Mouse (Mus musculus): ENCODE data around the gene Meis1. TPM values are rescaled to one million over a fixed set of nuclear protein-coding genes. Genes with fewer than 3 reads are reported as not detected.

Gene Meis1
- total and polyA plus RNA-seq, 3 experiments = 0.19 to 3.6 (median 0.81) TPM

DNA sequence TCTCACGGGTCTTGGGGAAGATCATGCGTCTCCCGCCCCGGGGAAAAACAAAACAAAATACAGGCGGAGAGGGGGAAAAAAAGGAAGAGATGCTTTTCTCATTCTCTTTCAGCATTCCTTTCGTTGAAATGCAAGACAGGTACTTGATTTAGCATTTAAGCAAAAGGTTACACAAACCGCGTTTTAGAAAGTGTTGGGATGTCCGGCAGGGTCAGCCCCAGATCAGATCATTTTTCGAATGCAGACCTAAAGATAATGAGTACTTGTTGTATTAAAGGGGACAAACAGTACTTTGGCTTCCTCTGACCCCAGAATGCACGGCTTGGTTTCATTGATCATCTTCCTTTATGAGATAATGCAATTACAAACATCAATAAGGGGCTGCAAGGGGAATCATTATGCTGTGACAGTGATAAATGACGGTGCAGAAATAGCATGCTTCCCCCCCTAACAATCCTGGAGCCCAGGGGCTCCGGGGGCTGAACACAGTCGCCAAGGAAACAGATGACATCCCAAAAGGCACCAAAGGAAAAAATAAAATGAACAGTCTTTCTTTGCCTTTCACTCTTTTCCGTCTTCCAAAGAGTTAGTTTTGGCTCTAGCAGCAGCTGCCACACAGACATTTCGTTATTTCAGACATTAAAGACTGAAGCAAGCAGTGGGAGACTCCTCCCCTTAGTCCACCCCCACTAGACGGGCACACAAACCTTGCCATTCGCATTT is 144.3 kb downstream of the Meis1 start:
- Histone ChIP-seq H3K36me3 (replicated peaks in 1 of 2; ENCODE audit: control insufficient read depth in 1 of 2, insufficient read depth in 1 of 2, low read length in 1 of 2) (no peaks in the 10 kb centered on the region), H3K9ac (ENCODE audit: insufficient read depth, low read depth) (no peak overlapping the region), H3K79me2 (replicated peaks; ENCODE audit: control insufficient read depth, extremely low read depth, insufficient read depth, poor library complexity, severe bottlenecking) (no peaks in the 10 kb centered on the region), H3K4me3 (replicated peaks in 1 of 3; ENCODE audit: low read depth in 2 of 3, low read length in 2 of 3, poor library complexity in 1 of 3) (no peak overlapping the region), H3K9me3 (replicated peaks; ENCODE audit: low read length) (peaks cover 8% of the 10 kb centered on the region), H3K4me2 (ENCODE audit: insufficient read depth, low read depth, poor library complexity, severe bottlenecking) (no peak overlapping the region), H3K4me1 (ENCODE audit: control insufficient read depth in 1 of 2, insufficient read depth in 2 of 2) (no peaks in the 10 kb centered on the region), H3K27ac (ENCODE audit: insufficient read depth, low read depth) (no peak overlapping the region), H3K27me3 (replicated peaks) (no peaks in the 10 kb centered on the region)
- no peak for DNase-seq (ENCODE audit: extremely low read depth)
- TF ChIP-seq SIN3A (IDR thresholded peaks at IDR 0.05; ENCODE audit: low read length) = no peak
- no peak for TF ChIP-seq POLR2A (IDR thresholded peaks at IDR 0.05; ENCODE audit: low read depth, low read length)
- TF ChIP-seq NELFE (IDR thresholded peaks at IDR 0.05; ENCODE audit: low read depth, low read length) = no peak
- TF ChIP-seq UBTF (IDR thresholded peaks at IDR 0.05; ENCODE audit: low read depth, low read length) = no peak
- no peak for TF ChIP-seq SMC3 (IDR thresholded peaks at IDR 0.05; ENCODE audit: low read depth, low read length)
- TF ChIP-seq TCF12 (IDR thresholded peaks at IDR 0.05; ENCODE audit: low read depth, low read length) = no peak
- no peak for TF ChIP-seq USF2 (conservative IDR thresholded peaks at IDR 0.05; ENCODE audit: low read depth, low read length)
- TF ChIP-seq TBP (conservative IDR thresholded peaks at IDR 0.05; ENCODE audit: low read depth, low read length) = no peak
- no peak for TF ChIP-seq JUND (conservative IDR thresholded peaks at IDR 0.05; ENCODE audit: low read depth, low read length)
- no peak for TF ChIP-seq PAX5 (IDR thresholded peaks at IDR 0.05; ENCODE audit: low read length)
- in situ Hi-C loops (cut with MboI; ENCODE audit: low pct_ligation_motif_present, low pct_unique_long_range_greater_than_20kb, low sequenced_read_pairs) = no loop called here
- dilution Hi-C loops (cut with MboI; ENCODE audit: extremely low pct_ligation_motif_present, extremely low pct_unique_long_range_greater_than_20kb, low sequenced_read_pairs) = no loop called here

DNA sequence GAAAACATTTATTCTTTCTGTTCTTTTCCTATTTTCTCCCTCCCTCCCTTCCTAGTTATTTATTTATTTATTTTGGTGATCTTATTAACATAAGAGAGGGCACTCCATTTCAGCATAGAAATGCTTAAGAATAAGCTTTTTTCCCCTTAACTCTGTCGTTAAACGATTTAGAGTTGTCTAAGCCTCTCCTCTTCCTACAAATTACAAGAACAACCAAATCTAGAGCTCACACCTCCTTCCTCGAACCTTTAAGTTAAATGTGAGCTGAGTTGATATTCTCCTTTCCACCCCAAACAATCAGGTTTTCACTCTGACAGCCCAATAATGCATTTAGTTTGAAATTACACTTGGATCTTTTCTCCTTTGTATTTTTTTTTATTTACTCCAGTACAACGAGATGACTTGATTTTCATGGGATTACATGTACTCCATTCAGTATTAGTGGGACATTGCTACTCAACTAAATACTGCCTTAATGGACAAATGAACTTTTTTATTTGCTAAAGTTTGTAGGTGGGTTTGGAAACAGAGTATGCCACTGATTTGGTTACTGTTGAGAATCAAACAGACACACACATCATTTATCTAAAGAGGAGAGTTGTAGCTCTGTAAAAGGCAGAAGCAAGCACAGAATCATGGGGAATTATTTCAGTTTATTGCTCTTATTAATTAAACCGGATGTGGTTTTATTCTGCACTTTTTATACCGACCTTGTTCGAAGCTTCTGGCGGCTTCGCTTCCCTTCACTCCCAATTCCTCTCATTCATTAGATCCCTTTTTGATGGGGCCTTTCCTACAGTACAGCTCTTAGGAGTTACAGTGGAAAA is 145.1 kb downstream of the Meis1 start:
- no peak overlapping the region for H3K4me2 ChIP-seq (ENCODE audit: insufficient read depth, low read depth, poor library complexity, severe bottlenecking)
- no peaks in the 10 kb centered on the region for H3K27me3 ChIP-seq (replicated peaks)
- TF ChIP-seq RAD21 (IDR thresholded peaks at IDR 0.05; ENCODE audit: low read depth, low read length) = no peak
- H3K4me1 ChIP-seq (ENCODE audit: control insufficient read depth in 1 of 2, insufficient read depth in 2 of 2) = no peaks in the 10 kb centered on the region
- no peaks in the 10 kb centered on the region for H3K79me2 ChIP-seq (replicated peaks; ENCODE audit: control insufficient read depth, extremely low read depth, insufficient read depth, poor library complexity, severe bottlenecking)
- no peaks in the 10 kb centered on the region for H3K36me3 ChIP-seq (replicated peaks in 1 of 2; ENCODE audit: control insufficient read depth in 1 of 2, insufficient read depth in 1 of 2, low read length in 1 of 2)
- H3K9ac ChIP-seq (ENCODE audit: insufficient read depth, low read depth) = no peak overlapping the region
- no peak overlapping the region for H3K4me3 ChIP-seq (replicated peaks in 1 of 3; ENCODE audit: low read depth in 2 of 3, low read length in 2 of 3, poor library complexity in 1 of 3)
- peaks cover 8% of the 10 kb centered on the region for H3K9me3 ChIP-seq (replicated peaks; ENCODE audit: low read length)
- H3K27ac ChIP-seq (ENCODE audit: insufficient read depth, low read depth) = no peak overlapping the region
- in situ Hi-C loops (cut with MboI; ENCODE audit: low pct_ligation_motif_present, low pct_unique_long_range_greater_than_20kb, low sequenced_read_pairs) = no loop called here
- no peak for DNase-seq (ENCODE audit: extremely low read depth)
- dilution Hi-C loops (cut with MboI; ENCODE audit: extremely low pct_ligation_motif_present, extremely low pct_unique_long_range_greater_than_20kb, low sequenced_read_pairs) = no loop called here

DNA sequence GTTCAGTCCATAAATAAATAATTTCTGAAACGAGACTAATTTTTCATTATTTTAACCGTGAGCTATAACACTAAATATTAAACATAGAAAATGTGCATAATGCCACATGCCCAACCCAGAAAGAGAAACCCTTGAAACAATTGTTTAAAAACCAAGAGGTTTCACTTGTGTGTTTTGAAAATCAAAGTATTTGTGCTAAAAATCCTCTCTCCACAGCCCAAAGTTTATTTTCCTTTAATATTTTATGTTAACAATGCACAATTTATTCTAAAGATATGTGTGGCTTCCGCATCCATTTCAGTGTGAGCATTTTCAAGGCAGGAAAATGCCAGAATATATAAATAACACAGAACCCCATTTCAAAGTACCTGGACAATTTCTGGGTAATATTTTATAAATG is 146.0 kb downstream of the Meis1 start:
- Histone ChIP-seq H3K9me3 (replicated peaks; ENCODE audit: low read length) (peaks cover 8% of the 10 kb centered on the region), H3K9ac (ENCODE audit: insufficient read depth, low read depth) (no peak overlapping the region), H3K4me3 (replicated peaks in 1 of 3; ENCODE audit: low read depth in 2 of 3, low read length in 2 of 3, poor library complexity in 1 of 3) (no peak overlapping the region), H3K36me3 (replicated peaks in 1 of 2; ENCODE audit: control insufficient read depth in 1 of 2, insufficient read depth in 1 of 2, low read length in 1 of 2) (no peaks in the 10 kb centered on the region), H3K4me2 (ENCODE audit: insufficient read depth, low read depth, poor library complexity, severe bottlenecking) (no peak overlapping the region), H3K27me3 (replicated peaks) (no peaks in the 10 kb centered on the region), H3K4me1 (ENCODE audit: control insufficient read depth in 1 of 2, insufficient read depth in 2 of 2) (no peaks in the 10 kb centered on the region), H3K79me2 (replicated peaks; ENCODE audit: control insufficient read depth, extremely low read depth, insufficient read depth, poor library complexity, severe bottlenecking) (no peaks in the 10 kb centered on the region), H3K27ac (ENCODE audit: insufficient read depth, low read depth) (no peak overlapping the region)
- TF ChIP-seq HCFC1 (IDR thresholded peaks at IDR 0.05; ENCODE audit: low read depth, low read length) (no peak), NRF1 (IDR thresholded peaks at IDR 0.05; ENCODE audit: low read depth, low read length) (no peak), CHD2 (IDR thresholded peaks at IDR 0.05; ENCODE audit: low read length) (no peak), MAX (IDR thresholded peaks at IDR 0.05; ENCODE audit: low read length) (no peak), ZC3H11A (IDR thresholded peaks at IDR 0.05; ENCODE audit: low read depth, low read length) (no peak), SIN3A (IDR thresholded peaks at IDR 0.05; ENCODE audit: low read length) (no peak), ETS1 (conservative IDR thresholded peaks at IDR 0.05; ENCODE audit: low read depth, low read length) (no peak), CTCF (conservative IDR thresholded peaks at IDR 0.05 in 1 of 2, IDR thresholded peaks at IDR 0.05 in 1 of 2; ENCODE audit: low read depth in 2 of 2, low read length in 2 of 2) (no peak), JUN (IDR thresholded peaks at IDR 0.05; ENCODE audit: insufficient read depth, low read depth, low read length) (no peak), BHLHE40 (IDR thresholded peaks at IDR 0.05; ENCODE audit: low read depth, low read length) (no peak), PAX5 (IDR thresholded peaks at IDR 0.05; ENCODE audit: low read length) (no peak)
- no peak for DNase-seq (ENCODE audit: extremely low read depth)
- in situ Hi-C loops (cut with MboI; ENCODE audit: low pct_ligation_motif_present, low pct_unique_long_range_greater_than_20kb, low sequenced_read_pairs) = no loop called here
- dilution Hi-C loops (cut with MboI; ENCODE audit: extremely low pct_ligation_motif_present, extremely low pct_unique_long_range_greater_than_20kb, low sequenced_read_pairs) = no loop called here
